Mouse (Mus musculus) gastrocnemius, adult 2 months (tissue): ENCODE results near the gene Rbp7. TPM values are rescaled to one million over a fixed set of nuclear protein-coding genes. Genes with fewer than 3 reads are reported as not detected.
"Not testable (repeated sequence)": the region's sequence is repeated elsewhere in the genome, so short reads cannot be mapped to it uniquely, and the experiment has no call there.

Experiments
- DNase-seq: peaks from one replicate; pipeline ENCODE4 v3.0.0; 2022
- H3K27ac ChIP-seq: fragments of 200-600 bp; 2 replicates; pipeline ENCODE4 v1.8.1; 2022; ENCODE audit warnings: mild to moderate bottlenecking
- H3K4me3 ChIP-seq: fragments of 200-600 bp; 2 replicates; pipeline ENCODE4 v1.8.1; 2022; ENCODE audit warnings: mild to moderate bottlenecking, moderate library complexity
- CTCF ChIP-seq: fragments of 200-600 bp; IDR thresholded peaks from 2 replicates; pipeline ENCODE4 v1.8.1; 2022; ENCODE audit warnings: antibody characterized with exemption, mild to moderate bottlenecking, moderate library complexity
- intact Hi-C: fragments of 180-260 bp; cut with DNase I; formaldehyde crosslinking; loops from one replicate; pipeline ENCODE4 v1.15.1; 2025
- total RNA-seq, 2 experiments: library from RNA; stranded (reverse); gene quantifications; 2 replicates each; pipeline ENCODE4 v1.2.3; 2021

The Rbp7 gene
- total RNA-seq, 2 experiments from 2014 or later: 7.9 to 21.0 TPM

- TF ChIP-seq CTCF: no peak
- Histone ChIP-seq H3K27ac (no peak overlapping the region), H3K4me3 (no peak overlapping the region)
- intact Hi-C loops: no loop called here
- no peak for DNase-seq
Measured at GRCm38 (mm10) chr4:149475096-149475495, 20.3 kb upstream of the Rbp7 start.

GRCm38 (mm10) chr4:149469557-149469956, 14.8 kb upstream of the Rbp7 start:
- TF ChIP-seq CTCF: no peak
- no peak overlapping the region for H3K4me3 ChIP-seq
- no peak for DNase-seq
- H3K27ac ChIP-seq: no peak overlapping the region
- intact Hi-C loops: no loop called here

GRCm38 (mm10) chr4:149463435-149463950, 8.7 kb upstream of the Rbp7 start:
- DNase-seq: no peak
- no peak for TF ChIP-seq CTCF
- no peak overlapping the region for H3K4me3 ChIP-seq
- no peak overlapping the region for H3K27ac ChIP-seq
- intact Hi-C loops: no loop called here

GRCm38 (mm10) chr4:149462305-149462971, 7.7 kb upstream of the Rbp7 start:
- Histone ChIP-seq H3K27ac (no peak overlapping the region), H3K4me3 (no peak overlapping the region)
- DNase-seq: no peak
- intact Hi-C loops: no loop called here
- no peak for TF ChIP-seq CTCF

- Histone ChIP-seq H3K4me3 (no peak overlapping the region), H3K27ac (0 out of 2 replicates have a peak overlapping the region, but pooled peaks have one; percentile 5)
- DNase-seq: no peak
- intact Hi-C loops: no loop called here
- no peak for TF ChIP-seq CTCF
Measured at GRCm38 (mm10) chr4:149461579-149462304, 7.0 kb upstream of the Rbp7 start.

GRCm38 (mm10) chr4:149460475-149460874, 5.7 kb upstream of the Rbp7 start:
- intact Hi-C loops, DNase-seq, H3K27ac ChIP-seq, H3K4me3 ChIP-seq: not testable (repeated sequence)
- peak; percentile 34 for TF ChIP-seq CTCF

- Histone ChIP-seq H3K4me3 (no peak overlapping the region), H3K27ac (no peak overlapping the region)
- intact Hi-C loops: no loop called here
- no peak for DNase-seq
- no peak for TF ChIP-seq CTCF
Measured at GRCm38 (mm10) chr4:149459425-149459824, 4.6 kb upstream of the Rbp7 start.

GRCm38 (mm10) chr4:149458526-149458925, 3.7 kb upstream of the Rbp7 start:
- peak overlapping the region; percentile 76 for H3K27ac ChIP-seq
- DNase-seq: no peak
- no peak for TF ChIP-seq CTCF
- H3K4me3 ChIP-seq: no peak overlapping the region
- intact Hi-C loops: no loop called here

GRCm38 (mm10) chr4:149457831-149458430, 3.2 kb upstream of the Rbp7 start:
- Histone ChIP-seq H3K27ac (peak overlapping the region; percentile 76), H3K4me3 (peak overlapping the region; percentile 28; the same call in 1 of the 2 replicates)
- TF ChIP-seq CTCF: no peak
- intact Hi-C loops: no loop called here
- peak; percentile 66 for DNase-seq

- H3K4me3 ChIP-seq, intact Hi-C loops, DNase-seq: not testable (repeated sequence)
- 0 out of 2 replicates have a peak overlapping the region, but pooled peaks have one; percentile 28 for H3K27ac ChIP-seq
Measured at GRCm38 (mm10) chr4:149457163-149457562, 2.4 kb upstream of the Rbp7 start.

GRCm38 (mm10) chr4:149454263-149454662, 515 bp downstream of the Rbp7 start:
- Histone ChIP-seq H3K4me3 (peak overlapping the region; percentile 56), H3K27ac (peak overlapping the region; percentile 55)
- intact Hi-C loops: loop anchor here (5.0 kb wide), 2 partner anchors 33 to 88 kb away; partner anchors contain the start of genes Lzic and Nmnat1
- no peak for TF ChIP-seq CTCF
- DNase-seq: peak; percentile 37

- Histone ChIP-seq H3K27ac (peak overlapping the region; percentile 55; the same call in 1 of the 2 replicates), H3K4me3 (peak overlapping the region; percentile 56)
- peak; percentile 69 for TF ChIP-seq CTCF
- DNase-seq: peak; percentile 48
- intact Hi-C loops: loop anchor here (5.0 kb wide), 2 partner anchors 34 to 89 kb away; partner anchors contain the start of genes Lzic and Nmnat1
Measured at GRCm38 (mm10) chr4:149453656-149454055, 1.1 kb downstream of the Rbp7 start.
